Mouse (Mus musculus): Measurements from ENCODE around the gene Colca2.

Gene Colca2

GRCm38 (mm10) chr9:51271073-51271472, 7.3 kb downstream of the Colca2 start:
- no peak for DNase-seq

- DNase-seq = no peak
These were observed 9.5 kb downstream of the Colca2 start for GRCm38 (mm10) chr9:51268852-51269251.

GRCm38 (mm10) chr9:51258426-51258825, 19.9 kb downstream of the Colca2 start:
- no peak for DNase-seq

- DNase-seq = no peak
These were observed 21.4 kb downstream of the Colca2 start for GRCm38 (mm10) chr9:51256780-51257502.

- DNase-seq = no peak
These were observed 39.5 kb downstream of the Colca2 start for GRCm38 (mm10) chr9:51238741-51239385.

- DNase-seq = no peak
These were observed 46.2 kb downstream of the Colca2 start for GRCm38 (mm10) chr9:51232163-51232562.

GRCm38 (mm10) chr9:51230701-51231389, 47.5 kb downstream of the Colca2 start:
- no peak for DNase-seq

- DNase-seq = no peak
These were observed 52.7 kb downstream of the Colca2 start for GRCm38 (mm10) chr9:51225636-51226166.
